Mouse (Mus musculus): ENCODE measurements around the gene Cxcl9.

DNA sequence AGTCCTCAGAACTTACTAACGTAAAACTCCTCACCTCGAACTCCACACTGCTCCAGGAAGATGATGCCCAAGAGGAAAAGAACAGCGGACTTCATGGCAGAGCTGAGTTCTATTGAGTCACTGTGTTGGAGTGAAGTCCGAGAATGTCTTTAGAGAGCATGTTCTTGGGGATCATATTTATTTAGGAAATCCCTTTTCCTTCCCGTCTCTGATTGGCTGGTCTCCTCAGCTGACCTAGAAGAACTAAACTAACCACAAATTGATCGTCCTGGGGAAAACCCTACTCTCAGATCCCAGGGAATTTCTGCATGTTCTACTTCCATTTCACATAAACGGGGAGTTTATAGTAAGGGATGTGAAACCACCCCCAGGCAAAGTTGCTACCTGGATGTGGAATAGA, at the start of gene Cxcl9:
- TF ChIP-seq CTCF (IDR thresholded peaks at IDR 0.05; ENCODE audit: low read depth) (no peak), EP300 (IDR thresholded peaks at IDR 0.05; ENCODE audit: low read depth) (no peak)
